In genomic region chr8:124980036-124980435, GRCm38 (mm10) we compare ENCODE assay signal across 15 mouse cellular contexts. TPM values are rescaled to one million over a fixed set of nuclear protein-coding genes. Genes with fewer than 3 reads are reported as not detected.
DNase-seq lines count a peak whose midpoint lies in the region; ATAC-seq and TF ChIP-seq lines count a peak whose summit lies in the region.
"Had no signal": no experiment of that assay in that cellular context is flagged by ENCODE, and none has a peak within 500 bp of the region (broad histone marks: within the 10 kb centered on the region; RNA-seq: fewer than 3 reads in every experiment).

No protein-coding gene starts in this region.

- no peak overlapping the region for H3K4me2 ChIP-seq in midbrain, postnatal 0 days (ENCODE audit: low read depth, low read length, poor library complexity, severe bottlenecking)
- H3K4me2 ChIP-seq in midbrain, embryonic 11.5 days, result no peak overlapping the region
- H3K4me2 ChIP-seq: embryonic facial prominence, embryonic 15.5 days; liver, embryonic 13.5 days had no signal

- no peak overlapping the region for H3K9ac ChIP-seq in midbrain, postnatal 0 days (replicated peaks; ENCODE audit: low read length, poor library complexity, severe bottlenecking)
- no peak overlapping the region for H3K9ac ChIP-seq in midbrain, embryonic 11.5 days (ENCODE audit: low read length)
- H3K9ac ChIP-seq: embryonic facial prominence, embryonic 15.5 days; liver, embryonic 13.5 days had no signal

- TF ChIP-seq CTCF in gastrocnemius, adult 2 months (IDR thresholded peaks at IDR 0.05), result peak; percentile 39
- TF ChIP-seq CTCF in midbrain, postnatal 0 days (IDR thresholded peaks at IDR 0.05), result peak; percentile 36
- TF ChIP-seq CTCF in Patski (IDR thresholded peaks at IDR 0.05), result peak; percentile 50

- no peaks in the 10 kb centered on the region for H3K4me1 ChIP-seq in midbrain, postnatal 0 days (ENCODE audit: insufficient read depth, low read length)
- no peaks in the 10 kb centered on the region for H3K4me1 ChIP-seq in midbrain, embryonic 11.5 days (ENCODE audit: control insufficient read depth, insufficient read depth, low read length)
- H3K4me1 ChIP-seq: embryonic facial prominence, embryonic 15.5 days; liver, embryonic 13.5 days had no signal

- H3K27me3 ChIP-seq in midbrain, postnatal 0 days (ENCODE audit: insufficient read depth, low read length), result no peaks in the 10 kb centered on the region
- H3K27me3 ChIP-seq in midbrain, embryonic 11.5 days (ENCODE audit: control insufficient read depth, insufficient read depth, low read length), result no peaks in the 10 kb centered on the region
- peaks cover under 1% of the 10 kb centered on the region for H3K27me3 ChIP-seq in Patski
- H3K27me3 ChIP-seq in splenic B cell, adult 2 months (ENCODE audit: control insufficient read depth, insufficient read depth, low read length, poor library complexity, severe bottlenecking), result no peaks in the 10 kb centered on the region
- H3K27me3 ChIP-seq: embryonic facial prominence, embryonic 15.5 days; liver, embryonic 13.5 days had no signal

- ATAC-seq in midbrain, postnatal 0 days (ENCODE audit: low FRiP score), result no peak
- no peak for ATAC-seq in midbrain, embryonic 11.5 days (ENCODE audit: low FRiP score)
- no peak for ATAC-seq in Patski
- ATAC-seq: forebrain, embryonic 16.5 days had no signal

- intact Hi-C loops in gastrocnemius, adult 2 months (cut with DNase I), result no loop called here
- intact Hi-C loops in gastrocnemius, postnatal 36 days (cut with DNase I), result no loop called here

- H3K27ac ChIP-seq in gastrocnemius, adult 2 months, result no peak overlapping the region
- no peak overlapping the region for H3K27ac ChIP-seq in midbrain, postnatal 0 days (ENCODE audit: low read depth, low read length)
- no peak overlapping the region for H3K27ac ChIP-seq in midbrain, embryonic 11.5 days (ENCODE audit: low read depth, low read length)
- H3K27ac ChIP-seq: embryonic facial prominence, embryonic 15.5 days; liver, embryonic 13.5 days had no signal

- in situ Hi-C loops in Patski (cut with MboI; ENCODE audit: low pct_unique_long_range_greater_than_20kb), result no loop called here

- CTCF ChIA-PET in Patski (lab: Charles Lee), result interaction anchor here (2.7 kb wide), 1 partner anchor 10 kb away, joined by 8 read pairs; no protein-coding TSS in a partner anchor

- H3K4me3 ChIP-seq in gastrocnemius, adult 2 months, result no peak overlapping the region
- no peak overlapping the region for H3K4me3 ChIP-seq in midbrain, postnatal 0 days (ENCODE audit: low read depth, low read length)
- no peak overlapping the region for H3K4me3 ChIP-seq in midbrain, embryonic 11.5 days (ENCODE audit: low read depth, low read length)
- H3K4me3 ChIP-seq: embryonic facial prominence, embryonic 15.5 days; liver, embryonic 13.5 days had no signal

- H3K36me3 ChIP-seq in midbrain, postnatal 0 days (ENCODE audit: insufficient read depth, low read length), result no peaks in the 10 kb centered on the region
- H3K36me3 ChIP-seq in midbrain, embryonic 11.5 days (ENCODE audit: control insufficient read depth, insufficient read depth, low read length), result no peaks in the 10 kb centered on the region
- H3K36me3 ChIP-seq in splenic B cell, adult 2 months (ENCODE audit: control insufficient read depth, insufficient read depth, low read length, poor library complexity, severe bottlenecking), result no peaks in the 10 kb centered on the region
- H3K36me3 ChIP-seq: embryonic facial prominence, embryonic 15.5 days; liver, embryonic 13.5 days had no signal

- no peaks in the 10 kb centered on the region for H3K9me3 ChIP-seq in midbrain, postnatal 0 days (ENCODE audit: low read length)
- H3K9me3 ChIP-seq in midbrain, embryonic 11.5 days (ENCODE audit: control insufficient read depth, low read length), result no peaks in the 10 kb centered on the region; the same call in 1 of the 2 replicates
- H3K9me3 ChIP-seq: embryonic facial prominence, embryonic 15.5 days; liver, embryonic 13.5 days had no signal

- POLR2A ChIA-PET in Patski (lab: Charles Lee), result no interaction called here

- WGBS in midbrain, postnatal 0 days, result 89% methylated on average over 3 of the region's 3 CpGs
- WGBS in midbrain, embryonic 11.5 days, result 88% methylated on average over 3 of the region's 3 CpGs

- DNase-seq in gastrocnemius, adult 2 months, result no peak
- no peak for DNase-seq in gastrocnemius, postnatal 36 days
- no peak for DNase-seq in midbrain, postnatal 0 days (ENCODE audit: low spot score)
- no peak for DNase-seq in midbrain, embryonic 11.5 days (ENCODE audit: low spot score, missing footprints)
- no peak for DNase-seq in Patski (ENCODE audit: low read depth, low spot score)
- peak; percentile 36 for DNase-seq in splenic B cell, adult 2 months (ENCODE audit: low read depth, low spot score)
- no peak for DNase-seq in neural tube, embryonic 10.5 days (ENCODE audit: extremely low spot score, low spot score)
- DNase-seq in layer of hippocampus, adult 9-11 months, result no peak
- DNase-seq: cerebellum, postnatal 36 days; heart, adult 11 months; heart, postnatal 14 days; kidney, postnatal 14 days; liver, embryonic 13.5 days had no signal

RNA-seq across cellular contexts. Expression of gene Egln1, which starts 30.9 kb away (rescaled TPM):
- total RNA-seq in gastrocnemius, adult 2 months (2021), result 100 to 1,000 TPM; 159 to 192 TPM
- 100 to 1,000 TPM; 140 to 151 TPM for total RNA-seq in gastrocnemius, postnatal 36 days (2021)
- total RNA-seq in midbrain, postnatal 0 days (2014; rRNA removed), result 42.1 and 52.7 TPM in 2 replicates
- polyA plus RNA-seq in midbrain, postnatal 0 days (2015; fragmentation: Nextera tagmentation; extraction: Ambion mirVana), result 12.9 and 13.6 TPM in 2 replicates
- 18.5 and 21.0 TPM in 2 replicates for polyA plus RNA-seq in midbrain, embryonic 11.5 days (2014; fragmentation: Nextera tagmentation; extraction: Ambion mirVana)
- 50.7 TPM for polyA plus RNA-seq in Patski (2021)

RNA-seq across cellular contexts. Expression of gene Tsnax, which starts 32.8 kb away (rescaled TPM):
- 10 to 100 TPM; 74.2 to 82.9 TPM for total RNA-seq in gastrocnemius, adult 2 months (2021)
- 10 to 100 TPM; 62.3 to 68.5 TPM for total RNA-seq in gastrocnemius, postnatal 36 days (2021)
- total RNA-seq in midbrain, postnatal 0 days (2014; rRNA removed), result 118 and 130 TPM in 2 replicates
- 221 and 227 TPM in 2 replicates for polyA plus RNA-seq in midbrain, postnatal 0 days (2015; fragmentation: Nextera tagmentation; extraction: Ambion mirVana)
- 155 and 175 TPM in 2 replicates for polyA plus RNA-seq in midbrain, embryonic 11.5 days (2014; fragmentation: Nextera tagmentation; extraction: Ambion mirVana)
- 87.7 TPM for polyA plus RNA-seq in Patski (2021)
